Mouse (Mus musculus) liver, postnatal 0 days (tissue): ENCODE data around the gene Hcar2.

Experiments used
- CTCF ChIP-seq: sonication (generic); IDR thresholded peaks from 2 replicates; pipeline ENCODE4 v1.5.1; 2016; ENCODE audit warnings: antibody characterized with exemption, low read depth
- EP300 ChIP-seq: IDR thresholded peaks from 2 replicates; pipeline ENCODE4 v1.6.1; 2016; ENCODE audit warnings: antibody characterized with exemption, low read depth, mild to moderate bottlenecking

- TF ChIP-seq CTCF (no peak), EP300 (no peak)
Measured at GRCm38 (mm10) chr5:123914852-123915251, 49.6 kb upstream of the Hcar2 start.
